10 mouse cellular contexts compared by ENCODE assay signal in genomic region chr9:95472926-95473325, GRCm38 (mm10). TPM values are rescaled to one million over a fixed set of nuclear protein-coding genes. Genes with fewer than 3 reads are reported as not detected.
A peak's percentile ranks its signal among the peaks of the same experiment; 100 is the strongest.
DNase-seq lines count a peak whose midpoint lies in the region; ATAC-seq and TF ChIP-seq lines count a peak whose summit lies in the region.
"Had no signal": no experiment of that assay in that cellular context is flagged by ENCODE, and none has a peak within 500 bp of the region (broad histone marks: within the 10 kb centered on the region; RNA-seq: fewer than 3 reads in every experiment).

No protein-coding gene starts in this region.

- H3K36me3 ChIP-seq in forebrain, embryonic 16.5 days (ENCODE audit: control insufficient read depth, insufficient read depth): peaks cover 28% of the 10 kb centered on the region
- peaks cover 60% of the 10 kb centered on the region for H3K36me3 ChIP-seq in forebrain, embryonic 12.5 days (replicated peaks)
- peaks cover 15% of the 10 kb centered on the region; the same call in 1 of the 2 replicates for H3K36me3 ChIP-seq in lung, postnatal 0 days (ENCODE audit: insufficient read depth, low read length)

- H3K4me3 ChIP-seq in forebrain, embryonic 16.5 days (replicated peaks; ENCODE audit: low read length): no peak overlapping the region
- H3K4me3 ChIP-seq in forebrain, embryonic 12.5 days (replicated peaks): no peak overlapping the region
- H3K4me3 ChIP-seq in lung, postnatal 0 days (ENCODE audit: low read depth, low read length): no peak overlapping the region
- H3K4me3 ChIP-seq: neural tube, embryonic 12.5 days had no signal

- 84% methylated on average over 1 of the region's 1 CpGs for WGBS in forebrain, embryonic 16.5 days
- 97% methylated on average over 1 of the region's 1 CpGs for WGBS in forebrain, embryonic 12.5 days
- 71% methylated on average over 1 of the region's 1 CpGs for WGBS in lung, postnatal 0 days

- TF ChIP-seq EP300 in lung, postnatal 0 days (IDR thresholded peaks at IDR 0.05): no peak

- no peaks in the 10 kb centered on the region for H3K9me3 ChIP-seq in forebrain, embryonic 16.5 days (ENCODE audit: control insufficient read depth, low read length)
- H3K9me3 ChIP-seq in forebrain, embryonic 12.5 days: no peaks in the 10 kb centered on the region
- H3K9me3 ChIP-seq in lung, postnatal 0 days (ENCODE audit: low read length): no peaks in the 10 kb centered on the region
- H3K9me3 ChIP-seq: neural tube, embryonic 12.5 days had no signal

- H3K4me2 ChIP-seq in forebrain, embryonic 16.5 days (ENCODE audit: low read length): no peak overlapping the region
- no peak overlapping the region for H3K4me2 ChIP-seq in forebrain, embryonic 12.5 days
- H3K4me2 ChIP-seq in lung, postnatal 0 days (replicated peaks; ENCODE audit: low read depth, low read length): no peak overlapping the region
- H3K4me2 ChIP-seq: neural tube, embryonic 12.5 days had no signal

- no peak overlapping the region for H3K27ac ChIP-seq in forebrain, embryonic 16.5 days (ENCODE audit: low read length)
- no peak overlapping the region for H3K27ac ChIP-seq in forebrain, embryonic 12.5 days
- no peak overlapping the region for H3K27ac ChIP-seq in lung, postnatal 0 days (ENCODE audit: low read length)
- H3K27ac ChIP-seq: neural tube, embryonic 12.5 days had no signal

- peak; percentile 53 for DNase-seq in lung, postnatal 0 days (ENCODE audit: low spot score)
- DNase-seq in lung, adult 18-20 months: no peak
- peak; percentile 79 for DNase-seq in retina, embryonic 14.5 days (ENCODE audit: low spot score)
- DNase-seq in heart, adult 18-20 months: no peak
- DNase-seq in kidney, postnatal 4 days: no peak
- DNase-seq: thymus, adult 18-20 months had no signal

- no peak overlapping the region for H3K9ac ChIP-seq in forebrain, embryonic 16.5 days (replicated peaks; ENCODE audit: low read depth, low read length)
- no peak overlapping the region for H3K9ac ChIP-seq in forebrain, embryonic 12.5 days
- H3K9ac ChIP-seq in lung, postnatal 0 days (replicated peaks; ENCODE audit: low read depth): no peak overlapping the region
- H3K9ac ChIP-seq: neural tube, embryonic 12.5 days had no signal

- peak; percentile 47; the same call in 1 of the 2 replicates for ATAC-seq in forebrain, embryonic 16.5 days
- no peak for ATAC-seq in forebrain, embryonic 12.5 days (ENCODE audit: low FRiP score)
- ATAC-seq in lung, postnatal 0 days: no peak
- ATAC-seq in common myeloid progenitor, adult 5-6 weeks (replicated peaks; ENCODE audit: low read depth, poor library complexity, severe bottlenecking): 0 out of 2 replicates have a peak, but pooled peaks have one; percentile 36

- H3K27me3 ChIP-seq in forebrain, embryonic 16.5 days (replicated peaks; ENCODE audit: control insufficient read depth, insufficient read depth, low read length): no peaks in the 10 kb centered on the region
- H3K27me3 ChIP-seq in forebrain, embryonic 12.5 days: no peaks in the 10 kb centered on the region
- H3K27me3 ChIP-seq in lung, postnatal 0 days (replicated peaks; ENCODE audit: insufficient read depth, low read length): no peaks in the 10 kb centered on the region
- H3K27me3 ChIP-seq: neural tube, embryonic 12.5 days had no signal

- no peaks in the 10 kb centered on the region for H3K4me1 ChIP-seq in forebrain, embryonic 16.5 days (replicated peaks; ENCODE audit: control insufficient read depth, insufficient read depth, low read length)
- H3K4me1 ChIP-seq in forebrain, embryonic 12.5 days: no peaks in the 10 kb centered on the region
- H3K4me1 ChIP-seq in lung, postnatal 0 days (ENCODE audit: insufficient read depth, low read depth, low read length): no peaks in the 10 kb centered on the region
- H3K4me1 ChIP-seq: neural tube, embryonic 12.5 days had no signal

- peak; percentile 63 for TF ChIP-seq CTCF in lung, postnatal 0 days (IDR thresholded peaks at IDR 0.05)

RNA-seq across cellular contexts. Expression of gene U2surp, which starts 38.9 kb away (rescaled TPM):
- polyA plus RNA-seq in forebrain, embryonic 16.5 days (2015; fragmentation: Nextera tagmentation; extraction: Ambion mirVana): 132 and 152 TPM in 2 replicates
- polyA plus RNA-seq in forebrain, embryonic 12.5 days (2016; fragmentation: Nextera tagmentation; extraction: Ambion mirVana): 181 and 204 TPM in 2 replicates
- 73.2 and 84.4 TPM in 2 replicates for polyA plus RNA-seq in lung, postnatal 0 days (2015; fragmentation: Nextera tagmentation; extraction: Ambion mirVana)
- total RNA-seq in common myeloid progenitor, adult 5-6 weeks (2017): 204 and 227 TPM in 2 replicates
- 10 to 100 TPM; 27.3 to 34.6 TPM for total RNA-seq in heart, adult 18-20 months (2021)

Comparison
In these comparisons a context has a peak if more than half of its experiments do, and no peak if none do; other contexts are left out.
1. ATAC-seq: peak in forebrain, embryonic 16.5 days (single experiment) and common myeloid progenitor, adult 5-6 weeks (single experiment); none in forebrain, embryonic 12.5 days (single experiment) and lung, postnatal 0 days (single experiment).
2. DNase-seq: peak in lung, postnatal 0 days (single experiment) and retina, embryonic 14.5 days (single experiment); none in lung, adult 18-20 months (0 of 2), heart, adult 18-20 months (0 of 2) and kidney, postnatal 4 days (0 of 2).